Mouse (Mus musculus): Measurements from ENCODE around the gene Tmem8b.

GRCm38 (mm10) chr4:43666412-43666811, 2.4 kb upstream of the Tmem8b start:
- TF ChIP-seq CTCF (IDR thresholded peaks at IDR 0.05; ENCODE audit: low read depth) = peak; percentile 70
- TF ChIP-seq EP300 (optimal IDR thresholded peaks at IDR 0.05) = no peak

All from stomach, postnatal 0 days (tissue).